7 mouse cellular contexts compared by ENCODE assay signal in genomic region chr3:11212921-11213648, GRCm38 (mm10).
DNase-seq lines count a peak whose midpoint lies in the region; ATAC-seq and TF ChIP-seq lines count a peak whose summit lies in the region.
"Not testable (repeated sequence)": the region's sequence is repeated elsewhere in the genome, so short reads cannot be mapped to it uniquely, and the experiment has no call there.

No protein-coding gene starts in this region.

- H3K27me3 ChIP-seq in embryonic facial prominence, embryonic 13.5 days; heart, embryonic 10.5 days (ENCODE audit: insufficient read depth, poor library complexity, severe bottlenecking); hindbrain, embryonic 14.5 days (ENCODE audit: control insufficient read depth, insufficient read depth, low read length); midbrain, embryonic 10.5 days (ENCODE audit: low read depth, poor library complexity, severe bottlenecking); neural tube, embryonic 15.5 days (replicated peaks): not testable (repeated sequence)

- DNase-seq in R1 (ENCODE audit: low read depth, low spot score) = peak; percentile 90
- not testable (repeated sequence) for DNase-seq in heart, embryonic 10.5 days (ENCODE audit: low spot score); hindbrain, embryonic 14.5 days (ENCODE audit: low spot score); left cerebral cortex, adult 2 months (ENCODE audit: extremely low spot score in 1 of 2, low spot score in 2 of 2)
- DNase-seq in midbrain, embryonic 10.5 days (ENCODE audit: low spot score) = peak; percentile 50

- WGBS in embryonic facial prominence, embryonic 13.5 days = 30% methylated on average over 9 of the region's 9 CpGs
- WGBS in heart, embryonic 10.5 days = 31% methylated on average over 9 of the region's 9 CpGs
- WGBS in hindbrain, embryonic 14.5 days = 29% methylated on average over 9 of the region's 9 CpGs
- WGBS in midbrain, embryonic 10.5 days = 42% methylated on average over 9 of the region's 9 CpGs
- WGBS in neural tube, embryonic 15.5 days = 38% methylated on average over 9 of the region's 9 CpGs

- H3K4me2 ChIP-seq in embryonic facial prominence, embryonic 13.5 days = peak overlapping the region; percentile 39
- peak overlapping the region; percentile 24 for H3K4me2 ChIP-seq in hindbrain, embryonic 14.5 days (replicated peaks)
- H3K4me2 ChIP-seq in neural tube, embryonic 15.5 days = peak overlapping the region; percentile 26; the same call in 1 of the 2 replicates

- peak; percentile 10; the same call in 1 of the 2 replicates for TF ChIP-seq CTCF in left cerebral cortex, adult 2 months (IDR thresholded peaks at IDR 0.05)

- H3K36me3 ChIP-seq in embryonic facial prominence, embryonic 13.5 days; heart, embryonic 10.5 days; hindbrain, embryonic 14.5 days (replicated peaks; ENCODE audit: control insufficient read depth, insufficient read depth); midbrain, embryonic 10.5 days; neural tube, embryonic 15.5 days: not testable (repeated sequence)

- H3K27ac ChIP-seq in embryonic facial prominence, embryonic 13.5 days = 0 out of 2 replicates have a peak overlapping the region, but pooled peaks have one; percentile 8
- H3K27ac ChIP-seq in heart, embryonic 10.5 days; hindbrain, embryonic 14.5 days; left cerebral cortex, adult 2 months; neural tube, embryonic 15.5 days (replicated peaks): not testable (repeated sequence)
- peak overlapping the region; percentile 78 for H3K27ac ChIP-seq in midbrain, embryonic 10.5 days (replicated peaks)

- H3K4me1 ChIP-seq in embryonic facial prominence, embryonic 13.5 days; heart, embryonic 10.5 days; hindbrain, embryonic 14.5 days (replicated peaks; ENCODE audit: control insufficient read depth, insufficient read depth, low read length); neural tube, embryonic 15.5 days: not testable (repeated sequence)
- peaks cover 25% of the 10 kb centered on the region for H3K4me1 ChIP-seq in midbrain, embryonic 10.5 days

- peak overlapping the region; percentile 19 for H3K4me3 ChIP-seq in embryonic facial prominence, embryonic 13.5 days
- peak overlapping the region; percentile 22; the same call in 1 of the 2 replicates for H3K4me3 ChIP-seq in heart, embryonic 10.5 days
- H3K4me3 ChIP-seq in hindbrain, embryonic 14.5 days (replicated peaks; ENCODE audit: low read length); left cerebral cortex, adult 2 months; midbrain, embryonic 10.5 days; neural tube, embryonic 15.5 days (replicated peaks): not testable (repeated sequence)

- not testable (repeated sequence) for ATAC-seq in embryonic facial prominence, embryonic 13.5 days (ENCODE audit: insufficient number of reproducible peaks, insufficient read depth, low FRiP score, low TSS enrichment, low read depth); hindbrain, embryonic 14.5 days (ENCODE audit: low FRiP score); neural tube, embryonic 15.5 days (ENCODE audit: low FRiP score)

- intact Hi-C loops in left cerebral cortex, adult 2 months (cut with DNase I) = not testable (repeated sequence)

- H3K9me3 ChIP-seq in embryonic facial prominence, embryonic 13.5 days; heart, embryonic 10.5 days; hindbrain, embryonic 14.5 days (ENCODE audit: control insufficient read depth, low read length); midbrain, embryonic 10.5 days (replicated peaks); neural tube, embryonic 15.5 days (replicated peaks): not testable (repeated sequence)

- H3K9ac ChIP-seq in embryonic facial prominence, embryonic 13.5 days; hindbrain, embryonic 14.5 days; neural tube, embryonic 15.5 days (replicated peaks): not testable (repeated sequence)
